Mouse (Mus musculus) embryo, embryonic 9.5 days (tissue): ENCODE data around the gene Tex22.

ENCODE experiments used
- DNase-seq: peaks from one replicate; pipeline ENCODE4 v3.0.0-alpha.2; 2017; ENCODE audit errors: extremely low spot score

Gene Tex22

GRCm38 (mm10) chr12:113074329-113075062 is at the start of gene Tex22:
Tex22 (plus strand) TSS chr12:113074502.
- peak; percentile 85 for DNase-seq

- no peak for DNase-seq
Observed at GRCm38 (mm10) chr12:113026557-113026956, 47.7 kb upstream of the Tex22 start.

GRCm38 (mm10) chr12:113027495-113027894 is 46.8 kb upstream of the Tex22 start:
- DNase-seq: no peak

DNA sequence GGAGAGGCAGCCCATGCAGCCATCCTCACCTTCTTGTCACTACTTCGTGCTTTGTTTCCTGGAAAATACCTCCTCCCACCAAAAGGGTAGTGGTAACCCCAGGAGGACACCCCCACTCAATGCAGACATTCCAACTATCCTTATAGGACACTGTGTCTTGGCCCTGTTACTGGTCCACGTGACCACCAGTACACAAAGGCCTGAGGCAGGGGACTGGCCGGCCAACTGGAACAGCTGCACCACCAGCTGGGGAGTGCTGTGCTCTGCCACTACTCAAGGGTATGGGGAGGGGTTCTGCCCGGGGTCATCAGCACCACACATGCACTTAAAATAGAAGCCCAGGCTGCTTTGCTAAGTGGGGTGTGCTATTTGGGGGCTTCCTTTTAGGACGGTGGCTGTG is 46.2 kb upstream of the Tex22 start:
- no peak for DNase-seq

- no peak for DNase-seq
Observed at GRCm38 (mm10) chr12:113028898-113029297, 45.4 kb upstream of the Tex22 start.

DNA sequence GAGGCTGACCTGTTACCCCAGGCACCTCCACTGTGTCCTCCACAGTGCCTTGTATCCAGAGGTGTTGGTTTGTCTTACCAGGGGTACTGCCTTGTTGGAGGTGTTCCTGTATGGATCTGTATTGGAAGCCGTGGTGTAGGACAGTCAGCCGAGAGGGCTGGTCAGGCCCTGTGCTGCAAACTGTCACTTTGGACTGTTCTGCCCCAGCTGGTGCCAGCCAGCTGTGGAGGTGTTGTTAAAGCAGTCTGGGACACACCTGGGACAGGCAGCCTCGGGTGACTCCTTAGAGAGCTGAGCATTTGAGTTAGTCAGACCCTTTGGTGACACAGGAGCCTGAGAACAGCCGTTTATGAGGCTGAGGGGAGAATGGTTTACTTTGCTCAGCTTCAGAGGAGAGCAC is 44.3 kb upstream of the Tex22 start:
- DNase-seq: no peak

GRCm38 (mm10) chr12:113030993-113031392 is 43.3 kb upstream of the Tex22 start:
- DNase-seq: no peak

DNA sequence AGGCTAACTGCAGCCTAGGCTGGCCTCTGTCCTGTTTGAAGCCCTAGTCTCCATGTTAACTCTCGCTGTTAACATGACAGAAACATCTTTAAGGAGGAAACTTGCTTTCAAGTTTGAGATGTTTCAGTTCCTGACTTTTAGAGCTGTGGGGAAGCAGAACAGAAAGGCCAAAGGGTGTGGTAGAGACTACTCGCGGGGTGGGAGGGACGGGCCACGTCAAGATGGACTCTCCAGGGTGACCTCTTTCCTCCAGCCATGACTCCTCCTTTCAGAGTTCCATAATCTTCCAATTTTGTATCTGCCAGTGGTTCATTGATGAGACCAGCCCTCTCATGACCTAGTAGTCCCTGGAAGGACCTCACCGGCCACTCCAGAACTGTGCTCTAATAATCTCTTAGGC is 42.9 kb upstream of the Tex22 start:
- no peak for DNase-seq

DNA sequence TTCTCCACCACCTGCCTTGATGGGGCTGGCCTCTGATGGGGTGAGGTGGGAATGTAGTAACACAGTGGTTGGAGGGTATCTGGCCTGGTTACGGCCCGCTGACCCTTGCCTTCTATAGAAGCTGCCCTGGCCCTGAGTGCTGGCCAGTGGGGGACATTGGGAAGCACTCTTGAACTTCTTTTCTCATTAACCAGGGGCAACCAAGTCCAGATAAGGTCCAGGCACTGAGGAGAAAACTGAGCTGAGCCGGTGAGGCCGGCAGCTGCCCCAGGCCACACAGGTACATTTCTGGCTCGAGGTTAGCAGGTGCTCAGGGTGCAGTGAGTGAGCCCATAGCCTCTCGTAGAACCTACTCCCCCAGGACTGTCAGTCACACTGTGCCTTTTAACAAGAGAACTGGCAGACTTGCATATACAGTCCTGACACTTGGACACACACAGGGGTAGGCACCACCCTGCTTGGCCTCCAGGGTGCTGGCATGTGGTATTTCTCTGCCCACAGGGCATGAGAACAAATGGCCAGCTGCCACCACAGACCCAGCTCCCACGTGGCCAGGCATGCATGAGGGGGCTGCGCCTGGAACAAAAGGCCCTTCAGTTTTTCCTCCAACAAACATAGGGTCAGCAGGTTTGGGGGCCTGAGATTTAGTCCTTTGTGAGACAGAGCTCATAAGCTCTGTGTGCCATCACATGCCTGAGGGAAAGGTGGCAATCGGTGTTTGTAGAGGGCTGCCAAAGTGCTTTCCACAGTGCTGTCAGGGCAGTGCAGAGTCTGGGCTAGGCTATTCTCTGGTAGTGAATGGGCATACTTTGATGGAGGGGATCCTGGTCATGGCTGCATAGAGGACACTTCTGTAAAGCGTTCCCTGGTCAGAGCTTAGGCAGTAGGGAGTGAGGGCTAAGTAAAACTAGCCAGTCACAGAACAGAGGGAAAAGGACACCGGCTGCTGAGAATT is 41.7 kb upstream of the Tex22 start:
- no peak for DNase-seq

DNA sequence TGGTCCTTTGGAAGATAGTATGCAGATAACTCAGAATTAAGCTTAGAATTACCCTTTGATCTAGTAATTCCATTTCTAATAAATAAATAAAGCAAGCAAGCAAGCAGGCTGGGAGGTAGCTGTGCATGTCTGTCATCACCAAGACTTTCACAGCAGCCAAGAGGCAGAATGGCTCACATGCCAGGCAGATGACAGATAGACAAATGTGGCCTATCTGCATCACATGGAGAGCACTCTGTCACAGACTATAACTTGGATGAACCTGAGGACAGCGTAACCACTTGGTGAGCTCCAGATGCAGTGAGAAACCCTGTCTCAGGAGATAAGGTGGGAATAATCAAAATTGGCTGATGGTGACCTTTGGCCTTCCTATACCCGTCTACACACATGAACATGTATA is 39.2 kb upstream of the Tex22 start:
- no peak for DNase-seq

DNA sequence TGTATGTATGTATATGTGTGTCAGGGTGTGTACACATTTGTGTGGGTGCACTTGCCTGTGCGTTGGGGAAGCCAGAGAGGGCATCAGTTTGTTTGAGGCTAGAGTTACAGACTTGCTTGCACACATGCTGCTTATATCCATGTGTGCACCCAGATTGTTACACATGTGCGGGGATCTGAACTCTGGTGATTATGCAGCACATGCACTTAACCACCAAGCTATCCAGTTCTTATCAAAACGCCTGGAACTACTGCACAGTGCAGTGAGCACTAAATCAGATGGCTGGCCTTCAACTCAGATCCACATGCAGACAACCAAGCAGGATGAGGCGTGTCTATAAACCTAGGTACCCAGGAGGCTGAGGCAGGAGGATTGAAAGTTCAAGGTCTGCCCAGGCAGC is 37.3 kb upstream of the Tex22 start:
- no peak for DNase-seq

- no peak for DNase-seq
Observed at GRCm38 (mm10) chr12:113038414-113038813, 35.9 kb upstream of the Tex22 start.

- no peak for DNase-seq
Observed at GRCm38 (mm10) chr12:113041481-113042439, 32.5 kb upstream of the Tex22 start.

- DNase-seq: no peak
Observed at GRCm38 (mm10) chr12:113042543-113042942, 31.8 kb upstream of the Tex22 start.

DNA sequence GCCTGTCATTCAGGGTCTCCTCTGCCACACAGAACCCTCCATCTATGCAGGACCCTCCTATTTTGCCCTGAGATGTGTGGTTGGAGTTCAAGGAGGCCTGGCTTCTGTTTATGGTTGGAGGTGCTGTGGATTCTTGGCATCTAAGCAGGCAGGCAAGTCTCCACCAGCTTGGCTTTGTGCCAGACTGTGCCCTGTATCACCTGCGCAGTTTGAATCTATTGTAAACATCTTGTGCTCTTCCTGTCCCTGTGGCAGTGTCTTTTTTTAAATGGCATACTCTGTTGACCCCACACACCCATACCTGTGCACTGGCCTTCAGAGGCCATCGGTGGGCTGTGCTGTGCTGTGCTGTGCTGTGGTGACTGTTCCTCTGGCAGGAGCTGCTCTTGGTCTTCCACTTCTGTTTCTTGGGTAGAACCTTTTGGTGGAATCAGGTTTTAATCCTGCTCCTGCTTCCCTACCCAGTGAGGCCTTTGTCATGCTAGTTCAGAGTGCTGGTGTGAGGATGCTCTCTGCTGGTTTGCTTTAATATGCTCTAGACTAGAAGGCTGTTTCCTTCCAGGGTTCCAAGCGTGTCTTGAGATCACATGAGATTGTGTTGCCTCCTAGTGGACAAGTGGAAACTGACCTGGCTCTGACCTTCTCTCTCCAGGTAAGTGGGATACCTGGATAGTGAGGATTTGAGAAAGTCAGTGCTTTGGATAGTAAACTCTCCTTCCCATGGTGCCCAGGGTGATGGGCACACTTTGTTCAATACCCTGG is 29.2 kb upstream of the Tex22 start:
- DNase-seq: no peak

DNA sequence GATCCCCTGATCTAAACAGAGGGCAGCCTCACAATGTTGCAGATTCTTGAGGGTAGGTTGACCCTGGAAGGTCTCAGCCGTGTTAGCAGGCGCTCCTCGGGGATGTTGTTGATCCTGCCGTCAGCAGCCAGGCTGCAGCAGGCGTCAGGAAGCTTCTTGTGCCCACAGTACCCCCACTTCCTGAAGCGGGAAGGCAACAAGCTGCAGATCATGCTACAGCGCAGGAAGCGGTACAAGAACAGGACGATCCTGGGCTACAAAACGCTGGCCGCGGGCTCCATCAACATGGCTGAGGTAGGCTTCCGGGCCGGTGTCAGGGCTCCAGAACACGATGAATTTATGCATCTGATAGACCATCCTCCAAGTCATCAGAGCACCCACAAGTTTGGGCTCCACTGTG is 27.4 kb upstream of the Tex22 start:
- DNase-seq: no peak

- no peak for DNase-seq
Observed at GRCm38 (mm10) chr12:113048103-113048502, 26.2 kb upstream of the Tex22 start.

- no peak for DNase-seq
Observed at GRCm38 (mm10) chr12:113049836-113050235, 24.5 kb upstream of the Tex22 start.

DNA sequence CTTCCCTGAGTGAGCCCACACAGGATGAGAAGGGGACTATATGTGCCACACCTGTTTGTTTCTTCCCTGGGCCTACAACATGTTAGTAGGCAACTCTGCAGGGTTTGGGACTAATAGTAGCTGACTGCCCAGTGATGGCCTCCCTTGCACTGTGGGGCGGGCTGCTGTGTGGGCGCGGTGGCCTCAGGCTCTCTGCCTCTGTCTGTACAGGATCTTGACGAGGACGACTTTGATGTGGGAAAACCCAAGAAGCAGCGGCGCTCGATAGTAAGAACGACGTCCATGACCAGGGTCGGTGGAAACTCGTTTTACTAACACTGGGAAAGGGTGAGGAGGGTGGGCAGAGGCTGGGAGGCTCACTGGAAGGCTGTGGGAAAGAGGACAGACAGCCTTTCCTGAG is 23.6 kb upstream of the Tex22 start:
- DNase-seq: no peak

DNA sequence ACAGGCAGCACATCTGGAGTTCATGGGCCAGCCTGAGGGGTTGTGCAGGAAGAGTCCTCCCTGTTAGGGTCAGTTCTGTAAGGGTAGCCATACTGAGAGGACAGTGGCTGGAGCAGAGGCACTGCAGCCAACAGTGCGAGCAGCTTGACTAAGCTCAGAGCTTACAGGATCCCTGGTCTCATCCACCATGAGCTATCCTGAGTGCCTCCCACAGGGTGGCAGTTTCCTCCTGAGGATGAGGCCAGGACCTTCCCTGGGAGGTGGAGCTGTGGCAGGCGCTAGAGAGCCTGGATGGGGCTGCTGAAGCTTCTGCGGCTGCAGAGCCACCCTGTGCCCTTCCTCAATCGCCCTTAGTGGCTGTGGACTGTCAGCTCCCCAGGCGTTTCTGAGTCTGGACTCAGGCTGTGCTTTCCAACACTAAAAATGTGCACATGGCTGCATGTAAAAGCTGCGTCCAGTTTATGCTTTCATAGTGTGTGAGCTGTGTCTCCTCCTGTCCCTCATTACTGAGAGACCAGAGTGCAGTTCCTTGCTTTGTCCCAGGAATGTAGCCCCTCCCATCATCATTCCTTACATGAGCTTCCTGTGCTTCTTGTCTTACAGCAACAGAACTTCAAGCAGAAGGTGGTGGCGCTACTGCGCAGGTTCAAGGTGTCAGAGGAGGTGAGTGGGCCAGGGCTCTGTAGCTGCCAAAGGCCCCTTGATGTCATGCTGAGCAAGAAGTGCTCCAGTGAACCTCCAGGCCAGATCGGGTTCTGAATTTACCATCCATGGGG is 22.5 kb upstream of the Tex22 start:
- no peak for DNase-seq
